Mouse (Mus musculus): ENCODE measurements around the gene Ntf3. TPM values are rescaled to one million over a fixed set of nuclear protein-coding genes. Genes with fewer than 3 reads are reported as not detected.

Gene Ntf3
- 0.36 and 0.38 TPM in 2 replicates for polyA plus RNA-seq (2012; rRNA removed)

DNA sequence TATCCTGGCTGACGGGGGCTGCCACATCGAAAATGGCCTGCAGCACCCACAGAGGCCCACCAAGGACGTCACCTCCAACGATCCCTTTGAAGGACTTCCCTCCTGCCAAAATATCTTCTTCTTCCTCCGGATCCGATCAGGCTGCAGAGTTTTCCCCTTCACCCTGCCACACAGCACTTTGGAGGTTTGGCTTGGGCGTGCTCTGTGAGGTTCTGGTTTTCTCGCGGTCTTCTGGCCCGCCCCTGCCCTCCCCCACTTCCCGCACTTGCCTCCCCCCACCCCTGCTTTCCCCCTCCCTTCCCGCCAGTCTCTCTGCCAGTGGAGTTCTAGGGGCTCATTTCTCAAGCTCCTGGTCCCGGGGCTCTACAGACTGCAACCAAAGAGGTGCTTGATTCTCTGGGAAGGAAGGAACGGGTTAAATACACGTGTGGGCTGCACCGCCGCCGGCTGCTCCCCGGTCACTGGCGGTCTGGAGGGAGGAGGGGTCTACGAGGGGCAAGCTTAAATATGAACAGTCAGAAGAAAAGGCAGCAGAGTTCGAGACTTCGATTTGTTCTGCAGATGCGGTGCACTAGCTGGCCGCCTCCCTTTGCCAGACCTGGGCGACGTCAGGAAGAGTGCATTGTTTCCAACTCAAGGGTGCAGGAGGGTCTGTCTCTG is at the start of gene Ntf3:
Ntf3 (minus strand) TSS at position 363 of the 660 bp plus-strand sequence.
- Histone ChIP-seq H3K36me3 (ENCODE audit: control insufficient read depth, insufficient read depth, low read length) (no peaks in the 10 kb centered on the region), H3K4me3 (ENCODE audit: control insufficient read depth, low read depth, low read length) (no peak within 1 kb of the TSS), H3K27me3 (ENCODE audit: control insufficient read depth, insufficient read depth, low read length) (peaks cover 3% of the 10 kb centered on the region), H3K27ac (ENCODE audit: control insufficient read depth, insufficient read depth, low read depth, low read length) (no peak within 1 kb of the TSS), H3K4me1 (ENCODE audit: control insufficient read depth, insufficient read depth, low read length) (peaks cover 3% of the 10 kb centered on the region; the same call in 1 of the 2 replicates)
- no peak for TF ChIP-seq CTCF (IDR thresholded peaks at IDR 0.05; ENCODE audit: control insufficient read depth, insufficient read depth, insufficient replicate concordance, low read depth, low read length)
- TF ChIP-seq POLR2A (IDR thresholded peaks at IDR 0.05; ENCODE audit: control insufficient read depth, low read depth, low read length), result no peak

GRCm38 (mm10) chr6:126213330-126213729 is 46.6 kb upstream of the Ntf3 start:
- no peaks in the 10 kb centered on the region for H3K4me1 ChIP-seq (ENCODE audit: control insufficient read depth, insufficient read depth, low read length)
- H3K27ac ChIP-seq (ENCODE audit: control insufficient read depth, insufficient read depth, low read depth, low read length), result no peak overlapping the region
- no peak overlapping the region for H3K4me3 ChIP-seq (ENCODE audit: control insufficient read depth, low read depth, low read length)
- no peaks in the 10 kb centered on the region for H3K36me3 ChIP-seq (ENCODE audit: control insufficient read depth, insufficient read depth, low read length)
- TF ChIP-seq CTCF (IDR thresholded peaks at IDR 0.05; ENCODE audit: control insufficient read depth, insufficient read depth, insufficient replicate concordance, low read depth, low read length) (no peak), POLR2A (IDR thresholded peaks at IDR 0.05; ENCODE audit: control insufficient read depth, low read depth, low read length) (no peak)
- no peaks in the 10 kb centered on the region for H3K27me3 ChIP-seq (ENCODE audit: control insufficient read depth, insufficient read depth, low read length)

DNA sequence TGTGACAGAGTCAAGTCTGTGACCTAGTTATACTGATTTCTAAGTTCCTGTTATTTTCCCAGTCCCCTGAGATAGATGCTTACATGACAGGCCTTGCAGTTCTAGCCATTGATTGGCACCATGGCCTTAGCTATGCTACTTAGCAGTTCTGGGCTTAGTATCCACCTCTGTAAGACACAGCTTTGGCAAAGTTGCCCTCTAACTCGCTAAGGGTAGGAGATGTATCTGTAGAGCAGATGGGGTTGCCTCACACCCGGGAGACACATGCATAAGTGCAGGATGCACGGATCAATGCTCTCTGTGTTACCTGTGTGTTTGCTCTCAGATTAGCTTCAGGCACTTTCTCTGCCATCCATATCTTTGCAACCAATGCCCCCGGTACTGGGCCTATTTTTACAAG is 36.7 kb upstream of the Ntf3 start:
- TF ChIP-seq CTCF (IDR thresholded peaks at IDR 0.05; ENCODE audit: control insufficient read depth, insufficient read depth, insufficient replicate concordance, low read depth, low read length), result no peak
- no peak for TF ChIP-seq POLR2A (IDR thresholded peaks at IDR 0.05; ENCODE audit: control insufficient read depth, low read depth, low read length)

DNA sequence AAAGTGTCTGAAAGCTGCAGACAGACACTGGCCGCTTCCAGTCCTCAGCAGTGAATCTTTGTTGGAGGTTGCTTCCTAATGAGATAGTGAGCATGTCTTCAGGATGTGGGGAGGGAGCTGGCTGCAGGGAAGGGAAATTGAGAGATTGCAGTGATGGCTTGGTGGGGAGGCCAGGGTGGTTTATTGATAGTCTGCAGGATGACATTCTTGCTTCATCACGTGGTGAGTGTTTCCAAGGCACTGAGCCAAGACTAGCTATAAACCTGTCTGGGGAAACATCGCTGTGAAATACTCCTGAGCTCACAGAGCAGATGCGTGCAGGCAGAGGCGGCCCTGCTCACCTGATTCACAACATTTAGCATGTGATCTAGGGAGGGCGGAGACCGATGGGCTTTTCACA is 36.2 kb upstream of the Ntf3 start:
- Histone ChIP-seq H3K4me3 (ENCODE audit: control insufficient read depth, low read depth, low read length) (no peak overlapping the region), H3K36me3 (ENCODE audit: control insufficient read depth, insufficient read depth, low read length) (no peaks in the 10 kb centered on the region), H3K27ac (ENCODE audit: control insufficient read depth, insufficient read depth, low read depth, low read length) (no peak overlapping the region), H3K4me1 (ENCODE audit: control insufficient read depth, insufficient read depth, low read length) (no peaks in the 10 kb centered on the region), H3K27me3 (ENCODE audit: control insufficient read depth, insufficient read depth, low read length) (no peaks in the 10 kb centered on the region)
- no peak for TF ChIP-seq CTCF (IDR thresholded peaks at IDR 0.05; ENCODE audit: control insufficient read depth, insufficient read depth, insufficient replicate concordance, low read depth, low read length)

More for the DNA sequence above, 36.7 kb upstream of the Ntf3 start:
- Histone ChIP-seq H3K27me3 (ENCODE audit: control insufficient read depth, insufficient read depth, low read length) (no peaks in the 10 kb centered on the region), H3K4me3 (ENCODE audit: control insufficient read depth, low read depth, low read length) (no peak overlapping the region), H3K36me3 (ENCODE audit: control insufficient read depth, insufficient read depth, low read length) (no peaks in the 10 kb centered on the region), H3K4me1 (ENCODE audit: control insufficient read depth, insufficient read depth, low read length) (no peaks in the 10 kb centered on the region), H3K27ac (ENCODE audit: control insufficient read depth, insufficient read depth, low read depth, low read length) (no peak overlapping the region)

DNA sequence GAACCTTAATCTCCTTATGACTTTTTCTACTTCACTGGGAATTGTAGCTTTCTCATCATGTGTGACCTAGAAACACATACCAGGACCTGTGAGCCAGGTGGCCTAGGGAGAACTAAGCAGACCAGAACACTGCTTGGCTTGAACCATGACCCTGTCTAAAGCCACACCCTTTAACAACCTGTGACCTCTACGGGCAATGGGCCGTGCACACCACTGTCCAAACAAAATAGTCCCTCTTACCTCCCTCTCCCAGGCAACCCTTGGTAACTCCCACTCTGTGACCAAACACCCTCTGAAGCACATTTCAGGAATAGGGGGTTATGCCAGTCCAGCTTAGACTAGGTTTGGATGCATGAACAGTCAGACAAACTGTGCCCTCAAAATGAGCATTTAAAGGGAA is 35.0 kb upstream of the Ntf3 start:
- TF ChIP-seq POLR2A (IDR thresholded peaks at IDR 0.05; ENCODE audit: control insufficient read depth, low read depth, low read length) (no peak), CTCF (IDR thresholded peaks at IDR 0.05; ENCODE audit: control insufficient read depth, insufficient read depth, insufficient replicate concordance, low read depth, low read length) (no peak)
- no peaks in the 10 kb centered on the region for H3K36me3 ChIP-seq (ENCODE audit: control insufficient read depth, insufficient read depth, low read length)
- no peak overlapping the region for H3K27ac ChIP-seq (ENCODE audit: control insufficient read depth, insufficient read depth, low read depth, low read length)
- H3K4me1 ChIP-seq (ENCODE audit: control insufficient read depth, insufficient read depth, low read length), result no peaks in the 10 kb centered on the region
- H3K4me3 ChIP-seq (ENCODE audit: control insufficient read depth, low read depth, low read length), result no peak overlapping the region
- H3K27me3 ChIP-seq (ENCODE audit: control insufficient read depth, insufficient read depth, low read length), result no peaks in the 10 kb centered on the region

DNA sequence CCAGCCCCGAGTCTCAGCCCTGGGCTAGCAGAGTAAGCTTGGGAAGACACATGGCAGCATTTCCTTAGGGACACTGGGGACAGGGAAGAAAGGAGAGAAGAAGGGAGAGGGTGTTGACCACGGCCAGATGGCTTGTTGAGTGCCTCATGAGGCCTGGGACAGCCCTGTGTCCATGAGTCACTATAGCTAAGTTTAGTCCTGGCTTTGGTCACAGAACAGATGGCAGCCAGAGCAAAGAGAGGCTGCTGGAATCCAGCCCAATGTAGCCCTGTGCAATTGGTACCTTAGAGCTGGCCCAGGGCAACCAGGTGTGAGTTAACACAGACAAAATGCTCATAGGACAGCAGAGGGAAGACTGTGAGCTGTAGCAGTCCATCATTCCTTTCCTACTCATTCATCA is 33.2 kb upstream of the Ntf3 start:
- Histone ChIP-seq H3K4me1 (ENCODE audit: control insufficient read depth, insufficient read depth, low read length) (no peaks in the 10 kb centered on the region), H3K36me3 (ENCODE audit: control insufficient read depth, insufficient read depth, low read length) (no peaks in the 10 kb centered on the region), H3K27ac (ENCODE audit: control insufficient read depth, insufficient read depth, low read depth, low read length) (no peak overlapping the region), H3K4me3 (ENCODE audit: control insufficient read depth, low read depth, low read length) (no peak overlapping the region), H3K27me3 (ENCODE audit: control insufficient read depth, insufficient read depth, low read length) (no peaks in the 10 kb centered on the region)
- no peak for TF ChIP-seq POLR2A (IDR thresholded peaks at IDR 0.05; ENCODE audit: control insufficient read depth, low read depth, low read length)

DNA sequence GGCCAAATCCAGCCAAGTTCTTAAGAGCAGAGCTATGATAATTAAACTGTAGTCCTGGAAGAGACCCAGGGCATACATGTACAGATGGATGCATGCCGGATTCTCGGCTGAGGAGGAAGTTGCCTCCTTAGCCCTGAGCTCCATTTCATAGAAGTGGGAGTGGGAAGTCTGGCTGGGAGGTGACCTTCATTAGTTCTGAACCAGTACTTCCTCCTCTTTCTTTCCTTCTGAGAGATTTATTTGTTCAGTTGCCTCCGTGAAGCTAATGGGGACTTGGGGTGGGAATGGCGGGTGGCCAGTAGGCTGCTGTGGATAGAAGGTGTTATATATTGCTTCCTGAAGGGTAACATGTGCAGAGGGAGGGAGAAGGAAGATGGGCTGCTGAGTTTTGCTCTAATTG is 28.1 kb upstream of the Ntf3 start:
- H3K36me3 ChIP-seq (ENCODE audit: control insufficient read depth, insufficient read depth, low read length), result no peaks in the 10 kb centered on the region
- no peak for TF ChIP-seq CTCF (IDR thresholded peaks at IDR 0.05; ENCODE audit: control insufficient read depth, insufficient read depth, insufficient replicate concordance, low read depth, low read length)
- TF ChIP-seq POLR2A (IDR thresholded peaks at IDR 0.05; ENCODE audit: control insufficient read depth, low read depth, low read length), result no peak
- H3K27me3 ChIP-seq (ENCODE audit: control insufficient read depth, insufficient read depth, low read length), result no peaks in the 10 kb centered on the region
- no peaks in the 10 kb centered on the region for H3K4me1 ChIP-seq (ENCODE audit: control insufficient read depth, insufficient read depth, low read length)
- H3K27ac ChIP-seq (ENCODE audit: control insufficient read depth, insufficient read depth, low read depth, low read length), result no peak overlapping the region
- H3K4me3 ChIP-seq (ENCODE audit: control insufficient read depth, low read depth, low read length), result no peak overlapping the region
